Mouse (Mus musculus) retina, postnatal 1 day (tissue): ENCODE data around the gene Csnk1e.
A peak's percentile ranks its signal among the peaks of the same experiment; 100 is the strongest.

ENCODE experiments used
- DNase-seq: peaks from one replicate; pipeline ENCODE4 v3.0.0-alpha.2; 2012

Gene Csnk1e

DNA sequence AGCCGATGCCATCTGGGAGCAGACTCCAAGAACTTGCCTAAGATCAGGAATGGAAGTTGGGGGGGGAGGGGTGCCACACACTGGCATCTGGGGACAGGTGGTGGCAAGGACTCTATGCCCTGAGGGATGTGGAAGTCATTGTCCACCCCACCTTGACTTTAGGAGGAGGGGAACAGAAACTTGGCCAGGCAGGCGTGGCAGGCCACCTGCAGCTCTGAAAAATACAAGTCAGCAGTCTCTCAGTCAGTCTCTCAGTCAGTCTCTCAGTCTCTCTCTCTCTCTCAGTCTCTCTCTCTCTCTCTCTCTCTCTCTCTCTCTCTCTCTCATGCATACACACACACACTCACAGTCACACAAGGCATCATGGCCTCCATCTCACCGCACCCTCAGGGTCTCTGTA is 37.1 kb downstream of the Csnk1e start:
- no peak for DNase-seq

- DNase-seq: no peak
Observed at GRCm38 (mm10) chr15:79417379-79417778, 38.0 kb downstream of the Csnk1e start.

GRCm38 (mm10) chr15:79416460-79417085 is 38.8 kb downstream of the Csnk1e start:
- no peak for DNase-seq

GRCm38 (mm10) chr15:79414513-79414912 is 40.9 kb downstream of the Csnk1e start:
- DNase-seq: no peak

- DNase-seq: no peak
Observed at GRCm38 (mm10) chr15:79413802-79414201, 41.6 kb downstream of the Csnk1e start.

DNA sequence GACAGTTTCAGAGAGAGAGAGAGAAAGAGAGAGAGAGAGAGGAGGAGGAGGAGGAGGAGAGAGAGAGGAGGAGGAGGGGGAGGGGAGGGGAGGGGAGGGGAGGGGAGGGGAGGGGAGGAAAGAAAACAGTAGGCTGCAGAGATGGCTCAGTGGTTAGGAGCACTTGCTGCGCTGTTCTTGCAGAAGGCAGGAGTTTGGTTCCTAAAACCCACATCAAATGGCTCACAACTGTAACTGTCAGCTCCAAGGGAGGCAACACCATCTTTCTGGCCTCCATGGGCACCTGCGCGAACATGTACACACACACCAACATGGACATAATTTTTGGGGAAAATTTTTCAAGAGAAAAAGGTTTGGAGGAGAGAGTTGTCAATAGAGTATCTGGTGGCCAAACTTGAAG is 42.2 kb downstream of the Csnk1e start:
- DNase-seq: no peak

GRCm38 (mm10) chr15:79411363-79412065 is 43.9 kb downstream of the Csnk1e start:
- DNase-seq: no peak

- DNase-seq: peak; percentile 19
Observed at GRCm38 (mm10) chr15:79409077-79409573, 46.2 kb downstream of the Csnk1e start.

DNA sequence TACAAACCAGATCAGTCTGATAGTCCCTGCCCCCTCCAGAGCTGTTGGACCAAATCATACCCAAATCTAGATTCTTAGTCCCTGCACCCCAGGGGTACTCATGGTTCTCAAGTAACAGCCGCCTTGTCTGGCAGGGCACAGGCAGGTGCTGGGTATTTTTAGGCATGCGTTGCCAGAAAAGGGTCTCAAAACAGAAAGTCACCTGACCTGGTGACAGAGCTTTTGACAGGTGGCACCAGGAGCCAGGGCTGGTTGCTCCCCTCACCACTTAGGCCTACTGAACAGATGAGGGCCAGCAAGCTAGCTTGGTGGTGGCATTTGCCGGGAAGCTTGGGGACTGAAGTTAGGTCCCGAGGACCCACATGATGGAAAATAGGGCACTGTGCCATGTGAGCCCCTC is 48.8 kb downstream of the Csnk1e start:
- DNase-seq: no peak

- DNase-seq: no peak
Observed at GRCm38 (mm10) chr15:79404277-79404676, 51.1 kb downstream of the Csnk1e start.

- peak; percentile 32 for DNase-seq
Observed at GRCm38 (mm10) chr15:79403763-79404210, 51.6 kb downstream of the Csnk1e start.

DNA sequence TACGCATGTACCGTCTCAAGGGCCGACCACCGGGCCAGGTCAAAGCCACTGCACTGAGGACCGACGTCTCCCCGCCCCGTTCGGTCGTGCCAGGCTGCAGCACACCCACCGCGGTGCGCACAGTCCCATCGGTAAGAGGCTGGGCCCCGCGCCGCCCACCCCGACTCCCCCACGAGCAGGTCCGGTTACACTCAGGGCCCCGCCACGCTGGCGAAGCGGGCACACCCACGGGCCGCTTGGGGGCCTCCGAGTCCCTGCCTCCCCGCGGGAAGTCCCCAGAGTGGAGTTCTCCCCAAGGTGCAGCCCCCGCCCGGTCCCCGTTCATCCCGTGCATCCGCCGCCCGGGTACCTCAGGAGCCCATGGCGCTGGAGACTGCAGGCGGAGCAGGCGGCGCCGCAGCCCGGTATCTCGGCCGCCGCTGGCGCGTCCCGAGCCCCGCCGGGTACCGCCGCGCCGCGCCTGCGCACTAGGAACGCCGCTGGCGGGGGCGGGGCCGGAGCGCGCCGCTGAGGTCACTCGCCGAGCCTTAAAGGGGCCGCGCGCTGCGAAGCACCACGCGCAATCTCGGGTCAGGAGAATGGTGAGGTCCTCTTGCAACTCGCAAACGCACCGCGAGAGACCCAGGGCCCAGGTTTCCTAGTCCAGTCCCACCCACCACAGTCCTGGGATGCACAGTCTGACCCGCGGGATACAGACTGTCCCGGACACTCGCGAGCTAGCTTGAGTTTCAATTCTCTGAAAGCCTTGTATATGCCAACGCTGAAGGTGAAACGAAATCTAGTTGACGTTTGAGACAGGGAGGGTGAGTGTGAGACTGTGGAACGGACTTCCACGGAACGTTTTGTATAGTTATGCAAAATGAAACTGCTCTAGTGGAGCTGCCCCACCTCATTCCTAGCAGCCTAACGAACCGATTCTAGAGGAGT is 52.3 kb downstream of the Csnk1e start, which contains the start of gene Tmem184b:
Gene Tmem184b, minus strand, starts transcription at position 734 of the 927 bp plus-strand sequence.
- DNase-seq: peak; percentile 90

DNA sequence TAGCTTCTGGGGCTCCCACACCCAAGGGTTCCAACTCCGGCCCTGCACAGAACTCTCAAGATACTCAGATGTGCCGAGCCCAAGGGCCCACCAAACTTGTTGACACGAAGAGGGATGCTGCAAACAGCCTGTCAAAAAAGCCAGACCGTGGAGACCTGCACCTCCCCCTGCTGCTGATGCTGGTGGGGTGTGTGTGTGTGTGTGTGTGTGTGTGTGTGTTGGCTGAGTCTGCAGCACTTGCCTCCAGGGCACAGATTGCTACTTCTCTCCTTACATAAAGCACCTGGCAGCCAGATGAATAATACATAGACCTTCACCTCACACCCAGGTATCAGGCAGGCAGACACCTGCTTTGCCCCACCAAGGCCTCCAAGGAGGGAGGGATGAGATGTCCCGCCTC is 53.2 kb downstream of the Csnk1e start:
- peak; percentile 39 for DNase-seq

DNA sequence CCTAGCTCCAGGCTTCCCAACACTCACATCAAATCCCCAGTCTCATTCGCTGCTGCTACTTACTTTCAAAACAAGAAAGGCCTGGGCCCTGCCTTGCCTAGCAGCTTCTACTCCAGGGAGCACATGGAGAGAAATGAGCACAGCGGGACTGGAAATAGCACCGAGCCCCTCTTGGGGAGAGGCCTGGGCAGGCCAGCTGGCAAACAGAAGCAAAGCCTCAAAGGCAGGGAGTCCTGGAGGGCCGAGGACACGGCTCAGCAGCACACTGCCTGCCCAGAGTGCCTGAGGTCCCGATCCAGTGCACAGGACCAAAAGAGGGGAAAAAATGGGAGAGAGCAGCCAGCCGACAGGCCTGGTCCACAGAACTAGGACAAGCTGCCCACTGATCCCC is 54.4 kb downstream of the Csnk1e start:
- no peak for DNase-seq

- no peak for DNase-seq
Observed at GRCm38 (mm10) chr15:79400134-79400974, 55.0 kb downstream of the Csnk1e start.

GRCm38 (mm10) chr15:79399231-79400052 is 55.9 kb downstream of the Csnk1e start:
- DNase-seq: peak; percentile 25

DNA sequence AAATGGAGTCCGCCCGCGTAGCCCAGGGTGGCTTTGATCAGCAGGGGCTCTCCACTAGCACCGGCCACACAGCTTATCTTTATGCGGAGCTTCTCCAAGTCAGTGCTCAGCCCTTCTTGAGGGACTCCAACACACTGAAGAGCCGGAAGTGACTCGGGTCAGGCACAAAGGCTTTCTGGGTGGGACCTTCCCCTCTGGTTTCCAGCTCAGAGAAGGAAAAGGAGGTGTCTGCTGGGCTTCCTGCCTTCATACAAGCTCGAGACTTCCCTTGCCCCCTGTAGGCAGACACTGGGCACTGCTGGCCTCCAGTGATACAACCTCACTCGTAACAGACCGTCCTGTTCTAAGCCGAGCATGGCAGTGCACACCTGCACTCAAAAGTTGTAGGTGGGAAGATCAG is 58.6 kb downstream of the Csnk1e start:
- peak; percentile 25 for DNase-seq

DNA sequence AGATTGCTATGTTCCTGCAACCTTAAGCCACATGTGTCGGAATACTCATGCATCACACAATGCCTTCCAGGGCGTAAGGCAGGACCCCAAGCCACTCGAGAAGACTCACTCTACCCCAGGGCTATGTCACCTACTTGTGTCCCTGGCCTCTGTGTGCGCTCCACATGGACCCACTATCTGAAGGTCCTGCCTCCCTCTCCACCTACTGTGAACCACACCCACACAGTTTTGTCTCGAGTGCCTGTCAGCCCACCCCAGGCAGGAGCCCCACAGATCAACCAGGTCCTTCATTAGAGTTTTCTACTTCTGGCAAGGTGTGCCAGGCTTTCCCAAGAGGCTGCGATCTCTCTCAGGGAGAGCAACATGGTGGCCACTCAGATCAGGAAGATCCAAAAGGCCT is 60.1 kb downstream of the Csnk1e start:
- no peak for DNase-seq

GRCm38 (mm10) chr15:79394842-79395241 is 60.5 kb downstream of the Csnk1e start:
- no peak for DNase-seq

DNA sequence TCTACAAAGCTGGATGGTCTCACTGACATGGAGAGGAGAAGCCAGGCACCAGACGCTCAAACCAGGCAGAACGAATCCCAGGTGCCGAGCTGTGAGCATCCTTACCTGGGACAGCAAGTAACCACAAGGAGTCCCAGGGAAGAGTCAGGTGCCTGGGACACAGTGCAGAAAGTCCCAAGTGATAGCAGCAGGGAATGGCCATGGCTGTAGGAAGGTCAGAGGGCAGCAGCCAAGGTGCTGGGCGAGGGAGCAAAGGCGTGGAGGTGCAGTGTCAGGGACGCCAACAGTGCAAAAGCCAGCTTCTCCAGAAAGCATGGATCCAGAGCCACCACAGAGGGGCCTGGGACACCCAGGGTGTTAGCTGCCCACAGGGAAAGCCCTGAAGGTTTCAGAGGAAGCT is 62.3 kb downstream of the Csnk1e start:
- DNase-seq: no peak

DNA sequence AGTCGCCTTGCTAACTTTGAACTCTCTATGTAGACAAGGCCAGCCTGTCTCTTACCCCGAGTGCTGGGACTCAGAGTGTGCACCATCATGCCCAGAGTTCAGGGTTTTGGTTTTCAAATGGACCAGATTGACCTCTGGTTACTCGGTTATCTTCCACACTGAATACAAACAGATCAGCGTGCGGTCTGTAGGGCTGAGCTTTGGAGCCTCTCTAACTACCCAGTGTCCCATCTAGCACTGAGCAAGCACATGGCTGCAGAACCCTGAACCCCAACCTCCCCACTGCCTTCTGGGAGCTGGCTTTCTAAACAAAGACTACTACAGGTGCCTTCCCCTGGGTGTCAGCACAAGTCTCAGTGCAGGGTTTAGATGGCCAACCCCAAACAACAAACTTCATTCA is 62.8 kb downstream of the Csnk1e start:
- no peak for DNase-seq
